Mouse (Mus musculus) T-helper 17 cell (primary cell): ENCODE measurements around the gene Zc3h7b.
"Not testable (repeated sequence)": the region's sequence is repeated elsewhere in the genome, so short reads cannot be mapped to it uniquely, and the experiment has no call there.

Experiments used
- in situ Hi-C, 2 experiments: fragments of 300-600 bp; cut with MboI, MseI; formaldehyde crosslinking; loops; 1 replicate in 1 of 2; 2 replicates in 1 of 2; pipeline ENCODE4 v1.15.1; 2025; ENCODE audit warnings: high pct_unique_total_duplicates in 2 of 2

Gene Zc3h7b

GRCm38 (mm10) chr15:81744992-81745600, at the start of gene Zc3h7b, which contains the start of gene Rangap1:
Gene Zc3h7b, plus strand, starts transcription at chr15:81745057.
Gene Rangap1, minus strand, starts transcription at chr15:81745530.
- in situ Hi-C loops = no loop called here

GRCm38 (mm10) chr15:81697175-81697574, 47.7 kb upstream of the Zc3h7b start, which contains the start of gene Chadl:
Gene Chadl, minus strand, starts transcription at chr15:81697287.
- in situ Hi-C loops = loop anchor here in 1 of 2 experiments (25.0 kb wide), 1 partner anchor 1460 kb away; the partner anchor contains the start of genes AC140267.1 and Mief1

DNA sequence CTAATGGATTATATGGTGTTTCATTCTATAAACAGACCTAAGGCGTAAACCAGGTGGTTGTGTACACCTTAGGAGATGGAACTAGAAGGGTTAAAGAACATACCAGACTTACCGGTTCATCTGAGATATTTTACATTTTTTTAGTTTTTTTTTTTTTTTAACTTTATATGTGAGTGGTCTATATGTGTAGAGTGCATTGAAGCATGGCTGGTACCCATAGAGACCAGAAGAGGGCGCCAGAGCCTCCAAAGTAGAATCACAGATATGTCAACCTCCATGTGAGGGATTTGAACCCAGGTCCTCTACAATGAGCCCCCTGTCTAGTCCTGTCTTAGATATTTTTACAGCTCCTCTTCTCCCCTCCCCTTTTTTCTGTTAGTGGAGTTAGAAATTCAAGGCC, 47.0 kb upstream of the Zc3h7b start:
- in situ Hi-C loops = loop anchor here in 1 of 2 experiments (25.0 kb wide), 1 partner anchor 1461 kb away; the partner anchor contains the start of genes AC140267.1 and Mief1

- in situ Hi-C loops = loop anchor here in 1 of 2 experiments (25.0 kb wide), 1 partner anchor 1461 kb away; the partner anchor contains the start of genes AC140267.1 and Mief1
Observed at GRCm38 (mm10) chr15:81698532-81698931, 46.3 kb upstream of the Zc3h7b start.

DNA sequence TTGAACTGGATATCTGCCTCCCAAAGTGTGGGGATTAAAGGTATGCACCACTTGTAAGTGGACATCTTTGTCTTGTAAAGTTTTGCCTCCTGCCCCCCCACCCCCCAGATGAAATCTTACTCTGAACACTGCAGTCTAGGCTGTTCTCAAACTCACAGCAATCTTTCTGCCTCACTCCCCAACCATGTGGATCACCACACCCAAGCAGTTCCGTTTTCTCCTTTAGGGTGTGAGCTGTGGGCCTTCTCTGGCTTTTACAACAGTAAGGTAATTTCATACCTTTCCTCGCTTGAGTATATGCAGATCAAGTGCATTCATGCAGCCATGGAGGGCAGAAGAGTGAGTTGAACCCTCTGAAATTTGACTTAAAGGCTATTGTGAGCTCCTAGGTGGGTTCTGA, 44.7 kb upstream of the Zc3h7b start:
- in situ Hi-C loops = no loop called here

DNA sequence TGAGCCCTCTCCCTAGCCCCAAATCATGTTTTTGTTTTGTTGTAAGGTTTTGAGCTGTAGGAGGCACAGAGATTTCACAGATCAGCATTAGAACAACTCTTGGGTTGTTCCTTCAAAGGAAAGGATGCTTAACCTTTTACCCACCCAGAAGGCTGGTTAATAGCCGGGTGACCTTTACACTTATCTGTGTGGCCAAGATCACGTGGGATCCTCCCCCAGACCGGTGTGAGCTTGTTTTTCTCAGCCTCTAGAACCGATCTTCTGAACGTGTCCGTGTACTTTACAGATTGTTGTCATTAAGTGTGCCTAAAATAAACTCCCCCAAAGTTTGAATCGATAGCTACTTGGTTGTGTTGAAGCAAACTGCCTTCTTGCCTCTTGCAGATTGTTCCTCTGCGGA, 44.3 kb upstream of the Zc3h7b start:
- in situ Hi-C loops = no loop called here

DNA sequence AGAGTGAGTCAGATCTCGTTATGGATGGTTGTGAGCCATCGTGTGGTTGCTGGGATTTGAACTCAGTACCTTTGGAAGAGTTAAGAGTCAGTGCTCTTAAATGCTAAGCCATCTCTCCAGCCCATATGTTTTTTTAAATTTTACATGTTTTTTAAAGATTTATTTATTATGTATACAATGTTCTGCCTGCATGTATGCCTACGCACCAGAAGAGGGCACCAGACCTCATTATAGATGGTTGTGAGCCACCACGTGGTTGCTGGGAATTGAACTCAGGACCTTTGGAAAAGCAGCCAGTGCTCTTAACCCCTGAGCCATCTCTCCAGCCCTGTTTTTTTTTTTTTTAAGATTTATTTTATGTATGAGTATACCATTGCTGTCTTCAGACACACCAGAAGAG, 43.5 kb upstream of the Zc3h7b start:
- in situ Hi-C loops = not testable (repeated sequence)

DNA sequence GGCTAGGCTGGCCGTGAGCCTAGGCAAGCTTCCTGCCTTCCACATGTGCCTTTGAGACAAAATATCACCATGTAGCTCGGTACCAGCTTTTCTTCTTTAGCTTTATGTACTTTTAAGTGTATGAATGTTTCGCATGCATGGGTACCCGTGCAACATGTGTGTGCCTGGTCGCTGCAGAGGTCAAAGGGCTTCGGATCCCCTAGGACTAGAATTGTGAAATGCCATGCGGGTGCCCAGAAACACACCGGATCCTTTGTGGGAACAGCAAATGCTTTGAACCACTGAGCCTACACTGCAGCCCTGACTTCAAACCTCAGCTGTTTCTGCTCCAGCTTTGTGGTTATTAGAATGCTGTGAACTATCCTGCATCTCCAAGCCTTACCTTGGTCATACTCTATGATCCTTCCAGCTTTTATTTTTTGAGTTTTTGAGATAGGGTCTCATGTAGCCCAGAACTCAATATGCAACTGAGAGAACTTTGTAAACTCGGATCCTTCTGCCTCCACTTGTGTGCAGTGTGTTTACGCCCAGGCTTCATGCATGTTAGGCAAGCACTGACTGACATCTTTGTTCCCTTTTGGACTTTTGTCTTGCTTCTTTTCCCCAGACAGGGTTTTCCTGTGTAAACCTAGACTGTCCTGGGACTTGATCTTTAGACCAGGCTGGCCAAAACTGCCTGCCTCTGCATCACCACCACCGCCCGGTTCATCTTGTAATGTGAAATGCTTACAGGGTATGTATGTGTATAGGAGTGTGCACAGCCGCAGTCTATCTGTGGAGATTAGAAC, 42.4 kb upstream of the Zc3h7b start:
- in situ Hi-C loops = no loop called here

GRCm38 (mm10) chr15:81703094-81703489, 41.8 kb upstream of the Zc3h7b start:
- in situ Hi-C loops = no loop called here

DNA sequence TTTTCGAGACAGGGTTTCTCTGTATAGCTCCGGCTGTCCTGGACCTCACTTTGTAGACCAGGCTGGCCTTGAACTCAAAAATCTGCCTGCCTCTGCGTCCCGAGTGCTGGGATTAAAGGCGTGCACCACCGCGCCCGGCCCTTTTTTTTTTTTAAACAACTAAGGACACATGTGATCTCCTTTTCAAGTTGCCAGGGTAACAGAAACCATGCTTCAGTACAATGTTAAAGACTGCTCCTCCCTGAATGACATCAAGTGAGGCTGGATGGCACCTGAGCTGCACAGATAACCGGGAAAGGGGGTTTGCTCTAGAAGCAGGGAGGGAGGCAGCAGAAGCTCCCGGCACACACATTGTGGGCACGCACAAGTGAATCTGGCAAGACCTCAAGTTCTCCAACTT, 35.9 kb upstream of the Zc3h7b start:
- in situ Hi-C loops = no loop called here

GRCm38 (mm10) chr15:81709686-81710085, 35.2 kb upstream of the Zc3h7b start:
- in situ Hi-C loops = loop anchor here in 1 of 2 experiments (5.0 kb wide), 1 partner anchor 67 kb away; no protein-coding TSS in a partner anchor

GRCm38 (mm10) chr15:81710801-81711200, 34.1 kb upstream of the Zc3h7b start:
- in situ Hi-C loops = loop anchor here in 1 of 2 experiments (5.0 kb wide), 1 partner anchor 68 kb away; no protein-coding TSS in a partner anchor

GRCm38 (mm10) chr15:81713742-81714141, 31.1 kb upstream of the Zc3h7b start:
- in situ Hi-C loops = loop anchor here in 1 of 2 experiments (5.0 kb wide), 1 partner anchor 71 kb away; no protein-coding TSS in a partner anchor

DNA sequence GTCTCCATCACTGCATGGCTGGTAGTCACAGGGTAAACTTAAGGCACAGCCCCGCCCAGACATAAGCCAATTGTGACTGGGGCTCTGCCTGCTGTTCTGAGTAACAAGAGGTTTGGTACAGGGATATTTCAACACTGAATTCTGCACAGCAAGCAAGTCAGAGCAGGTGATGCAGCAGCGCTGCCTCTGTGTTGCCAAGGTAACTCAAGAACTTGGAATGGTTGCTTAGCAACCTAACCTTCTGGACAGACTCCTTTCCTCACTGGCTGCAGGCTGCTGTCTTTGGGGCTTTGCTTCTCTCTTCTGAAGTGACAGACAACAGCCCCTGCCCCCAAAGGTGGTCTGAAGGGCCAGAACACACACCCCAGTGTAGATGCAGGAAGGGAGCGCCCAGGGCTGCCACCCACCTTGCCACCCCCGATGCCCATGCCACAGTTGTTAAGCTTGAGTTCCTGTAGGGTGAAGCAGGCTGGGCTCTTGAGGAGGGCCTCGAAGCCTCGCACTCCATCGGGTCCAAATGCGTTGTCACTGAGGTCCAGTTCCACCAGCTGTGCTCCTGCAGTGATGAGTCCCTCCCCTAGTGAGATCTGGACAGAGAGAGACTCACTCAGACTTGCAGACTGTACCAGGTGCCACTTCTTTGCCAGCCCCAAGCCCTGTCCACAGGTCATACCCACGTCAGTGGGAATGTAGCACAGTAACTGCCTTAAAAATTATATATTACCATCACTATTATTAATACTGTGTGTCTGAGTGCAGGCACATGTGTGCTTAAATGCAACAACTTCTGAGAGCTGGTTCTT, 26.3 kb upstream of the Zc3h7b start:
- in situ Hi-C loops = loop anchor here in 1 of 2 experiments (5.0 kb wide), 1 partner anchor 86 kb away; no protein-coding TSS in a partner anchor

GRCm38 (mm10) chr15:81719139-81719531, 25.7 kb upstream of the Zc3h7b start:
- in situ Hi-C loops = loop anchor here in 1 of 2 experiments (5.0 kb wide), 1 partner anchor 87 kb away; no protein-coding TSS in a partner anchor

DNA sequence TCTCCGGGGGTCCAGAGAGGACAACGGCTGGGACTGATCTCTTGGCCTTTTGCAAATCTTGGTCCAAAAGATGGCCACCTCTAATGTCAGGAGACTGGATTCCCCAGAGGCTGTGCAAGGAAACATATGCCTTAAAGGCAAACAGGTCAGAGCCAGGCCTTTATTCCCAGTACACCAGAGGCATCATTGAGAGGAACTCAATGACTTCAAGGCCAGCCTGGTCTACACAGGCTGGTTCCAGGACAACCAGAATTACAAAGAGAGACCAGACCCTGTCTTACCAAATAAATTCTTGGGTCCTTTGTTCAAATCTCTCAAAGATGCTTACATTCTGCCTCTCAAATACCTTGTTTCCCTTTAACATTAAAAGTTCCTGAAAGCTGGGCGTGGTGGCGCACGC, 22.5 kb upstream of the Zc3h7b start:
- in situ Hi-C loops = loop anchor here in 1 of 2 experiments (5.0 kb wide), 1 partner anchor 340 kb away; no protein-coding TSS in a partner anchor

DNA sequence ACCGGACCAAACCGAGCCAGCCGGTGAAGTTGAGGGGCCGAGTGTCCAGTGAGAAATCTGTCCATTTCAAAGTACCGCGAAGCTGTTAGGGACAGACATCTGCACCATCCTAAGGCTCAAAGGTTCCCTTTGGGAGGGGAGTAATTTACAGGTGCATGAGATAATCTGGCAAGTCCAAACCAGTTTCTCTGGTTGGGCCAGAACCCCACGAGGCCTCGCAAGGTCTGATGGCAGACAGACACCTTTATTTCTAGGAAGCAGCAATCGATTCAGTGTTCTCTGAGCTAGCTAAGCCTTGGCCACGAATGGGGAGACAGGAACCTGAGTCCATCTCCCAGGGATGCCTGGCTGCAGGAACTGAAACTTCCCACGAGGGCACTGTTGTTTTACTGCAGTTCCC, 21.2 kb upstream of the Zc3h7b start:
- in situ Hi-C loops = loop anchor here in 1 of 2 experiments (5.0 kb wide), 1 partner anchor 341 kb away; no protein-coding TSS in a partner anchor

- in situ Hi-C loops = no loop called here
Observed at GRCm38 (mm10) chr15:81725965-81726364, 18.9 kb upstream of the Zc3h7b start.

- in situ Hi-C loops = no loop called here
Observed at GRCm38 (mm10) chr15:81729241-81729791, 15.5 kb upstream of the Zc3h7b start.

DNA sequence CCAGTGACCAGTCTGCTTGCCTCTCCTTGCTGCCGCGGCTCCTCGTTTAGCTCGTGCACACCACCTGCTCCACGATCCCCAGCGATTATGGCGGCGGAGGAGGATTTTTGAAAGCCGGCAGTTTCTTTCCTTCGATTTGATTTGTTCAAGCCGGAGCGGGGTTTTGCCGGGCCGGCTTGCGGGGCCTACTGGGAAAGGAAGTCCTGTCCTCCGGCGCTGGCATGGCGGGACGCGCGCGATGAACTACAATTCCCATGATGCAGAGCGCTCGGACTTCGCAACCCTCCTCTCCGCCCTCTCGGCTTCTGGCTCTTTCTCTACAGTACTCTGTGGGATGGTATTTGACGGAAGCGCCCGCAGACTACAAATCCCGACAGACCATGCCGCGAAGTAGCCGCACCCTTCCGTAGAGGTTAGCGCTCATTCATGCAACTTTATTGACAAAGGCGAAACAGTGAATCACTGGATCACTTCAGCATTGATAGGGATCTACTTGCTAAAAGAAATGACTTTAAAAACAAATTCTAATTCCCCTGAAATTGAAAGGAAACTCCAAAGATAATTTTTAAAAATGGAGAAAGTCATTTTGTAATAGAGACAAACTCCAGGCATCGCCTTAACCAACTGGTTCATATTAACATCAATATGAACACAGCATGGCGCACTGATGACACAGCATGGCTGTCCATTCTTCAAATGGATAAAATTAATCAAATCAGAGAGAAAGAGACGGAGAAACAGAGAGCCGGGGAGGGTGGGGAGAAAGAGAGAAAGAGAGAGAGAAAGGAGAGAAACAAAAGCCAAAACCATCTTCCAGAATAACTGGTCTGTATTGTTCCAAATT, 14.8 kb upstream of the Zc3h7b start:
- in situ Hi-C loops = no loop called here
